Mouse (Mus musculus) myocyte (in vitro differentiated cells): ENCODE measurements around the gene Hist2h2be. TPM values are rescaled to one million over a fixed set of nuclear protein-coding genes. Genes with fewer than 3 reads are reported as not detected.

Experiments
- H3K27me3 ChIP-seq: one replicate; pipeline ENCODE4 v1.6.1; 2011; ENCODE audit not compliant: control insufficient read depth, insufficient read depth, insufficient read length
- H3K36me3 ChIP-seq: one replicate; pipeline ENCODE4 v1.6.1; 2011; ENCODE audit not compliant: control insufficient read depth, insufficient read depth
- H3K4me2 ChIP-seq: one replicate; pipeline ENCODE4 v1.6.1; 2011; ENCODE audit warnings: low read depth, control low read depth
- H3K4me3 ChIP-seq: one replicate; pipeline ENCODE4 v1.5.1; 2011; ENCODE audit warnings: mild to moderate bottlenecking, control low read depth, moderate library complexity
- H3K79me2 ChIP-seq: one replicate; pipeline ENCODE4 v1.6.1; 2011; ENCODE audit not compliant: control insufficient read depth, insufficient read depth
- H3ac ChIP-seq: one replicate; pipeline ENCODE4 v1.6.1; 2011; ENCODE audit not compliant: control insufficient read depth, insufficient read length
- CEBPB ChIP-seq: IDR thresholded peaks from 2 replicates; pipeline ENCODE4 v1.6.1; 2011; ENCODE audit warnings: mild to moderate bottlenecking, moderate library complexity; ENCODE audit not compliant: poor library complexity, insufficient read depth, severe bottlenecking
- E2F4 ChIP-seq: IDR thresholded peaks from one replicate; pipeline ENCODE4 v1.6.1; 2011; ENCODE audit warnings: mild to moderate bottlenecking, control low read depth, moderate library complexity; ENCODE audit not compliant: insufficient read depth
- MAX ChIP-seq: IDR thresholded peaks from one replicate; pipeline ENCODE4 v1.6.1; 2011; ENCODE audit warnings: low read depth, mild to moderate bottlenecking, control low read depth
- MYOD1 ChIP-seq, 3 experiments: IDR thresholded peaks; one replicate each; pipeline ENCODE4 v1.6.1; 2011; ENCODE audit warnings: control low read depth in 2 of 3, low read depth in 2 of 3, mild to moderate bottlenecking in 2 of 3, moderate library complexity in 1 of 3; ENCODE audit not compliant: insufficient read length in 2 of 3, control insufficient read depth in 1 of 3
- MYOG ChIP-seq, 3 experiments: IDR thresholded peaks; one replicate each; pipeline ENCODE4 v1.6.1; 2011; ENCODE audit warnings: control low read depth in 2 of 3, low read depth in 2 of 3, mild to moderate bottlenecking in 2 of 3; ENCODE audit not compliant: insufficient read length in 2 of 3, control insufficient read depth in 1 of 3, insufficient read depth in 1 of 3
- POLR2A ChIP-seq: IDR thresholded peaks from one replicate; pipeline ENCODE4 v1.6.1; 2011; ENCODE audit warnings: low read depth, mild to moderate bottlenecking, control low read depth, moderate library complexity; ENCODE audit not compliant: insufficient read length
- POLR2AphosphoS2 ChIP-seq: IDR thresholded peaks from one replicate; pipeline ENCODE4 v1.6.1; 2011; ENCODE audit warnings: low read depth, control low read depth; ENCODE audit not compliant: insufficient read length
- REST ChIP-seq: IDR thresholded peaks from one replicate; pipeline ENCODE4 v1.6.1; 2011; ENCODE audit warnings: mild to moderate bottlenecking, control low read depth, moderate library complexity; ENCODE audit not compliant: insufficient read depth, insufficient read length
- SRF ChIP-seq: IDR thresholded peaks from one replicate; pipeline ENCODE4 v1.6.1; 2011; ENCODE audit warnings: low read depth; ENCODE audit not compliant: control insufficient read depth, insufficient read length
- TCF12 ChIP-seq: IDR thresholded peaks from one replicate; pipeline ENCODE4 v1.6.1; 2011; ENCODE audit warnings: mild to moderate bottlenecking, control low read depth; ENCODE audit not compliant: poor library complexity, insufficient read depth, severe bottlenecking
- TCF3 ChIP-seq: IDR thresholded peaks from one replicate; pipeline ENCODE4 v1.6.1; 2011; ENCODE audit warnings: low read depth, control low read depth; ENCODE audit not compliant: insufficient read length
- USF1 ChIP-seq: IDR thresholded peaks from one replicate; pipeline ENCODE4 v1.6.1; 2011; ENCODE audit warnings: low read depth, mild to moderate bottlenecking, control low read depth, moderate library complexity
- polyA plus RNA-seq: library from polyadenylated mRNA; unstranded; fragments of >200 nt; fragmentation: generic; extraction: Trizol; gene quantifications from one replicate; pipeline ENCODE4 v1.2.1, GENCODE M21; 2012; ENCODE audit warnings: missing spikeins

Hist2h2be gene
- polyA plus RNA-seq, 1 experiment, result 2.2 TPM

GRCm38 (mm10) chr3:96247356-96248140 is 26.6 kb downstream of the Hist2h2be start:
- TF ChIP-seq SRF (no peak), POLR2A (peak; percentile 26), REST (no peak), TCF3 (no peak), TCF12 (no peak), CEBPB (no peak)
- peak overlapping the region; percentile 74 for H3K4me2 ChIP-seq
- H3K27me3 ChIP-seq, result no peaks in the 10 kb centered on the region
- H3K36me3 ChIP-seq, result no peaks in the 10 kb centered on the region
- H3K4me3 ChIP-seq, result peak overlapping the region; percentile 35
- H3K79me2 ChIP-seq, result peaks cover 5% of the 10 kb centered on the region
- no peak overlapping the region for H3ac ChIP-seq

GRCm38 (mm10) chr3:96248141-96249033 is 27.5 kb downstream of the Hist2h2be start:
- Histone ChIP-seq H3K4me3 (peak overlapping the region; percentile 35), H3K27me3 (no peaks in the 10 kb centered on the region), H3K36me3 (no peaks in the 10 kb centered on the region), H3K79me2 (peaks cover 5% of the 10 kb centered on the region), H3ac (no peak overlapping the region), H3K4me2 (peak overlapping the region; percentile 74)
- TF ChIP-seq TCF3 (no peak), MYOD1 (IDR thresholded peaks at IDR 0.05; ENCODE audit: control insufficient read depth in 1 of 3, insufficient read length in 2 of 3, low read depth in 2 of 3) (no peak), POLR2AphosphoS2 (peak; percentile 28), POLR2A (no peak), SRF (no peak), MYOG (IDR thresholded peaks at IDR 0.05; ENCODE audit: control insufficient read depth in 1 of 3, insufficient read depth in 1 of 3, insufficient read length in 2 of 3, low read depth in 2 of 3) (no peak)

GRCm38 (mm10) chr3:96249034-96249345 is 28.1 kb downstream of the Hist2h2be start:
- Histone ChIP-seq H3K27me3 (no peaks in the 10 kb centered on the region), H3ac (no peak overlapping the region), H3K79me2 (peaks cover 5% of the 10 kb centered on the region), H3K4me3 (peak overlapping the region; percentile 35), H3K36me3 (no peaks in the 10 kb centered on the region), H3K4me2 (peak overlapping the region; percentile 74)
- TF ChIP-seq TCF3, result no peak
- no peak for TF ChIP-seq POLR2AphosphoS2
- TF ChIP-seq MYOG (IDR thresholded peaks at IDR 0.05; ENCODE audit: control insufficient read depth in 1 of 3, insufficient read depth in 1 of 3, insufficient read length in 2 of 3, low read depth in 2 of 3), result no peak
- TF ChIP-seq REST, result no peak
- no peak for TF ChIP-seq MYOD1 (IDR thresholded peaks at IDR 0.05; ENCODE audit: control insufficient read depth in 1 of 3, insufficient read length in 2 of 3, low read depth in 2 of 3)
- TF ChIP-seq TCF12, result no peak
- no peak for TF ChIP-seq USF1
- TF ChIP-seq POLR2A, result no peak
- TF ChIP-seq E2F4, result no peak
- no peak for TF ChIP-seq CEBPB
- TF ChIP-seq MAX, result no peak
- no peak for TF ChIP-seq SRF

GRCm38 (mm10) chr3:96250890-96251289 is 30.0 kb downstream of the Hist2h2be start:
- Histone ChIP-seq H3K4me2 (no peak overlapping the region), H3K4me3 (no peak overlapping the region), H3K79me2 (peaks cover 5% of the 10 kb centered on the region), H3K27me3 (no peaks in the 10 kb centered on the region), H3ac (no peak overlapping the region), H3K36me3 (no peaks in the 10 kb centered on the region)
- peak; percentile 19 for TF ChIP-seq TCF12
- TF ChIP-seq POLR2AphosphoS2, result no peak
- TF ChIP-seq TCF3, result no peak
- no peak for TF ChIP-seq USF1
- TF ChIP-seq SRF, result no peak
- TF ChIP-seq REST, result no peak
- TF ChIP-seq POLR2A, result no peak
- TF ChIP-seq CEBPB, result no peak
- TF ChIP-seq MYOD1 (IDR thresholded peaks at IDR 0.05; ENCODE audit: control insufficient read depth in 1 of 3, insufficient read length in 2 of 3, low read depth in 2 of 3), result peak in 1 of 3 experiments; percentile 7

- H3K36me3 ChIP-seq, result no peaks in the 10 kb centered on the region
- TF ChIP-seq E2F4, result no peak
- TF ChIP-seq CEBPB, result no peak
- no peak for TF ChIP-seq REST
- no peak for TF ChIP-seq MYOG (IDR thresholded peaks at IDR 0.05; ENCODE audit: control insufficient read depth in 1 of 3, insufficient read depth in 1 of 3, insufficient read length in 2 of 3, low read depth in 2 of 3)
- TF ChIP-seq MAX, result no peak
Observed at GRCm38 (mm10) chr3:96251787-96252186, 30.9 kb downstream of the Hist2h2be start.

More at GRCm38 (mm10) chr3:96251787-96252186, 30.9 kb downstream of the Hist2h2be start:
- no peak overlapping the region for H3K4me3 ChIP-seq
- no peaks in the 10 kb centered on the region for H3K27me3 ChIP-seq
- no peak overlapping the region for H3K4me2 ChIP-seq
- H3K79me2 ChIP-seq, result peaks cover 5% of the 10 kb centered on the region
- H3ac ChIP-seq, result no peak overlapping the region
